Mouse (Mus musculus) midbrain, postnatal 0 days (tissue): ENCODE results near the gene Triobp. TPM values are rescaled to one million over a fixed set of nuclear protein-coding genes. Genes with fewer than 3 reads are reported as not detected.

Experiments used
- ATAC-seq: fragments of 200-750 bp; cut with Nextera tagmentation; 2 replicates; pipeline ENCODE4 v1.8.0; 2017; ENCODE audit warnings: moderate number of reproducible peaks, mild to moderate bottlenecking, moderate TSS enrichment, moderate library complexity; ENCODE audit not compliant: low FRiP score
- DNase-seq: peaks from one replicate; pipeline ENCODE4 v3.0.0-alpha.2; 2015; ENCODE audit warnings: low spot score
- H3K27ac ChIP-seq: fragments of 300-500 bp; sonication (generic); 2 replicates; pipeline ENCODE4 v1.5.1; 2014; ENCODE audit warnings: low read depth, mild to moderate bottlenecking, low read length, mixed read lengths
- H3K27me3 ChIP-seq: fragments of 300-500 bp; sonication (generic); 2 replicates; pipeline ENCODE4 v1.6.1; 2014; ENCODE audit warnings: low read length, control low read depth, mixed read lengths; ENCODE audit not compliant: insufficient read depth
- H3K36me3 ChIP-seq: fragments of 300-500 bp; sonication (generic); 2 replicates; pipeline ENCODE4 v1.6.1; 2014; ENCODE audit warnings: low read length, control low read depth, mixed read lengths; ENCODE audit not compliant: insufficient read depth
- H3K4me1 ChIP-seq: fragments of 300-500 bp; sonication (generic); 2 replicates; pipeline ENCODE4 v1.6.1; 2014; ENCODE audit warnings: mild to moderate bottlenecking, control low read depth, antibody characterized with exemption, low read length, mixed read lengths; ENCODE audit not compliant: insufficient read depth
- H3K4me2 ChIP-seq: fragments of 300-500 bp; sonication (generic); 2 replicates; pipeline ENCODE4 v1.6.1; 2014; ENCODE audit warnings: low read depth, mild to moderate bottlenecking, low read length, mixed read lengths; ENCODE audit not compliant: poor library complexity, severe bottlenecking
- H3K4me3 ChIP-seq: fragments of 300-500 bp; sonication (generic); 2 replicates; pipeline ENCODE4 v1.5.1; 2014; ENCODE audit warnings: low read depth, mild to moderate bottlenecking, low read length, moderate library complexity
- H3K9ac ChIP-seq: fragments of 300-500 bp; sonication (generic); replicated peaks from 2 replicates; pipeline ENCODE4 v1.6.1; 2014; ENCODE audit warnings: mild to moderate bottlenecking, low read length, moderate library complexity, mixed read lengths; ENCODE audit not compliant: poor library complexity, severe bottlenecking
- H3K9me3 ChIP-seq: fragments of 300-500 bp; sonication (generic); 2 replicates; pipeline ENCODE4 v1.6.1; 2016; ENCODE audit warnings: low read length, control low read depth
- CTCF ChIP-seq: IDR thresholded peaks from 2 replicates; pipeline ENCODE4 v1.5.1; 2016; ENCODE audit warnings: antibody characterized with exemption, mild to moderate bottlenecking
- WGBS: fragments of 180-500 bp; shearing (Covaris S2); extraction: QIAGEN DNeasy Blood & Tissue Kit; methylation state at CpG from one replicate; pipeline ENCODE4 v1.1.7; 2014; 5-methylcytosine and 5-hydroxymethylcytosine counted together
- microRNA-seq: library from miRNA; unstranded; fragments of <30 nt; microRNA quantifications from one replicate; pipeline ENCODE4, GENCODE M21; 2016; ENCODE audit warnings: borderline number of aligned reads
- polyA plus RNA-seq: library from polyadenylated mRNA; unstranded; fragments of >200 nt; fragmentation: Nextera tagmentation; extraction: Ambion mirVana; gene quantifications from 2 replicates; pipeline ENCODE4 v1.2.1, GENCODE M21; 2015
- total RNA-seq: library from RNA; depleted of rRNA; stranded (reverse); fragments of >200 nt; gene quantifications from 2 replicates; pipeline ENCODE4 v1.2.3, GENCODE M21; 2014; rRNA removed

Triobp gene
- total and polyA plus RNA-seq, 2 experiments from 2014 or later, result 28.4 to 40.0 TPM

DNA sequence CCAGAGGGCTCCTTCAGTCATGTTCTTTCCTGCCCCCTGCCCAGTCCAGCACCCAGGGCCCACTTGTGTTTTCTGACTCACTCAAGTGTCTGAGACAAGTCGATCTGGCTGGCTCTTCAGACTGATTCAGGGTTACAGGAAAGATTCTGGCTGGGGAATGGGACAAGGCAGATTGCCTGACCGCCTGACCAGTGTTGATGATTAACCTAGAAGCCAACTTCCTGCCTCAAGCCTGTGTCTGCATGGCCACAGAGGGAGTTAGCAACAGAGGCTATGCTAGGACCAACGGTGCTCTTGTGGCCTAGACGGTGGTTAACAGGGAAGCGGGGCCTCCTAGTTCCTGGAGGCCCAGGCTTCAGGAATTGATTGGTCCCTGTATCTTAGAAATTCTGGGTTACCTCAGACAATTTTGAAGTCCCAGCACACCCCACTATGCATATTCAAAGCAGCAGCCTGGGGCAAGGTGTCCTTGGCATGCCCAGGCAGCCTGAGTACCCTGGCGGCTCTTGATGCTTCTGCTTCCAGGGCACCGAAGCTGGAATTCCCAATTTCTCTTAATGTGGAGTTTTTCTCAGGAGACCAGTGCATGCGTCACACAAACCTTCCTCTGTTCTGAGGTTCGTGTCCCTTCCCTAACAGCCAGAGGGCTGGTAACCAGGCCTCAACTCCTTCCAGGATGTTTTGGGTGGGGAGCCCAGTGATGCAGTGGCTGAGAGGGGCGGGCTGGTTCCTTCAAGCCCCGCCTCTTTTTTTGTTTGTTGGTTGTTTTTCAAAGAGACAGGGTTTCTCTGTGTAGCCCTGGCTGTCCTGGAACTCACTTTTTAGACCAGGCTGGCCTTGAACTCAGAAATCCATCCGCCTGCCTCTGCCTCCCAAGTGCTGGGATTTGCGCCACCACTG, 104.2 kb downstream of the Triobp start:
- ATAC-seq, result no peak
- Histone ChIP-seq H3K4me3 (no peak overlapping the region), H3K4me2 (no peak overlapping the region), H3K27me3 (no peaks in the 10 kb centered on the region), H3K4me1 (no peaks in the 10 kb centered on the region), H3K9ac (no peak overlapping the region), H3K36me3 (peaks cover 40% of the 10 kb centered on the region), H3K9me3 (no peaks in the 10 kb centered on the region), H3K27ac (no peak overlapping the region)
- no peak for DNase-seq
- 76% methylated on average over 13 of the region's 13 CpGs for WGBS
- no peak for TF ChIP-seq CTCF

DNA sequence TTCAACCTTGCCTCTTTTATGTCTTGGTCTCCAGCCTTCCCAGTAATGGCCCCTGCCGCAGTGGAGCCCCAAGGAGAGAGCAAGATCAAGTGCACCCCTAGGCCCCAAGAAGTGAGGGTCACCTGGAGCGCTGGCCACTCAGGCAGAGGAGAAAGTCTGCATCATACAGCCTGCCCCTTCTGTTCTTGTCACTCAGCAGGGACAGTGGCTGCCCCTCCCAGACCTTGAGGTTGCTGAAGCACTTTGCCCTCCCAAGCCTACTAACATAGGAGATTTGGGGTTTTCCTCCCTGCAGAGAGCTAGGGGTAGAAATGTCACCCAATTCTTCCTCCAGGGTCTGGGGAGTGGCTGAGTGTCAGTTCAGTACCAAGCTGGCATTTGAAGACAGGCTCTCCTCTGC, 104.8 kb downstream of the Triobp start:
- no peak for ATAC-seq
- no peak for TF ChIP-seq CTCF
- WGBS, result 89% methylated on average over 2 of the region's 2 CpGs

More for the DNA sequence above, 104.8 kb downstream of the Triobp start:
- no peaks in the 10 kb centered on the region for H3K27me3 ChIP-seq
- DNase-seq, result no peak
- no peak overlapping the region for H3K4me2 ChIP-seq
- H3K4me1 ChIP-seq, result no peaks in the 10 kb centered on the region
- H3K9me3 ChIP-seq, result no peaks in the 10 kb centered on the region
- H3K36me3 ChIP-seq, result peaks cover 40% of the 10 kb centered on the region
- 0 out of 2 replicates have a peak overlapping the region, but pooled peaks have one; percentile 8 for H3K9ac ChIP-seq
- H3K27ac ChIP-seq, result no peak overlapping the region
- H3K4me3 ChIP-seq, result no peak overlapping the region

Small RNA genes lying within 50 kb of the gene (microRNA-seq; reads per million reads assigned to microRNA genes)
- gene Mir6956, result not detected

Other genes starting within 250 kb of the Triobp start
- gene Elfn2, start 229.0 kb upstream of the Triobp start, total RNA-seq, result 44.6 and 52.1 TPM in 2 replicates
- gene Elfn2, start 229.0 kb upstream of the Triobp start, polyA plus RNA-seq, result 10.2 and 10.7 TPM in 2 replicates
- gene Mfng, start 174.2 kb upstream of the Triobp start, total RNA-seq, result 4.6 and 6.9 TPM in 2 replicates
- gene Mfng, start 174.2 kb upstream of the Triobp start, polyA plus RNA-seq, result 7.6 and 8.1 TPM in 2 replicates
- gene Card10, start 144.7 kb upstream of the Triobp start, total RNA-seq, result 0.71 and 1.6 TPM in 2 replicates
- gene Card10, start 144.7 kb upstream of the Triobp start, polyA plus RNA-seq, result 2.2 and 2.5 TPM in 2 replicates
- gene Cdc42ep1, start 105.1 kb upstream of the Triobp start, total RNA-seq, result 14.1 and 14.9 TPM in 2 replicates
- 14.8 and 14.9 TPM in 2 replicates for gene Cdc42ep1, start 105.1 kb upstream of the Triobp start, polyA plus RNA-seq
- not detected in 2 replicates for gene Lgals2, start 92.2 kb upstream of the Triobp start, total RNA-seq
- gene Lgals2, start 92.2 kb upstream of the Triobp start, polyA plus RNA-seq, result not detected in 2 replicates
- gene Gga1, start 70.5 kb upstream of the Triobp start, total RNA-seq, result 37.0 and 42.8 TPM in 2 replicates
- 42.4 and 43.4 TPM in 2 replicates for gene Gga1, start 70.5 kb upstream of the Triobp start, polyA plus RNA-seq
- 1.7 TPM in 1 of 2 replicates, not detected in the other for gene Gm49510, start 48.1 kb upstream of the Triobp start, total RNA-seq
- gene Gm49510, start 48.1 kb upstream of the Triobp start, polyA plus RNA-seq, result 0.17 TPM in 1 of 2 replicates, not detected in the other
- 4.2 and 4.5 TPM in 2 replicates for gene Sh3bp1, start 48.0 kb upstream of the Triobp start, total RNA-seq
- gene Sh3bp1, start 48.0 kb upstream of the Triobp start, polyA plus RNA-seq, result 4.0 and 4.7 TPM in 2 replicates
- 350 and 364 TPM in 2 replicates for gene Pdxp, start 33.8 kb upstream of the Triobp start, total RNA-seq
- gene Pdxp, start 33.8 kb upstream of the Triobp start, polyA plus RNA-seq, result 171 and 181 TPM in 2 replicates
- 35.4 and 46.2 TPM in 2 replicates for gene Lgals1, start 21.0 kb upstream of the Triobp start, total RNA-seq
- gene Lgals1, start 21.0 kb upstream of the Triobp start, polyA plus RNA-seq, result 69.7 and 76.8 TPM in 2 replicates
- gene Nol12, start 12.8 kb upstream of the Triobp start, total RNA-seq, result 8.1 and 17.1 TPM in 2 replicates
- 64.0 and 69.5 TPM in 2 replicates for gene Nol12, start 12.8 kb upstream of the Triobp start, polyA plus RNA-seq
- 132 and 136 TPM in 2 replicates for gene H1f0, start 80.7 kb downstream of the Triobp start, total RNA-seq
- 135 and 144 TPM in 2 replicates for gene H1f0, start 80.7 kb downstream of the Triobp start, polyA plus RNA-seq
- 3.3 and 3.9 TPM in 2 replicates for gene Galr3, start 94.2 kb downstream of the Triobp start, total RNA-seq
- gene Galr3, start 94.2 kb downstream of the Triobp start, polyA plus RNA-seq, result 0.25 and 0.32 TPM in 2 replicates
- gene Ankrd54, start 115.2 kb downstream of the Triobp start, total RNA-seq, result 53.5 and 57.5 TPM in 2 replicates
- gene Ankrd54, start 115.2 kb downstream of the Triobp start, polyA plus RNA-seq, result 44.5 and 45.5 TPM in 2 replicates
- gene Eif3l, start 127.5 kb downstream of the Triobp start, total RNA-seq, result 197 and 205 TPM in 2 replicates
- gene Eif3l, start 127.5 kb downstream of the Triobp start, polyA plus RNA-seq, result 160 and 168 TPM in 2 replicates
- gene Micall1, start 161.2 kb downstream of the Triobp start, total RNA-seq, result 33.4 and 35.5 TPM in 2 replicates
- 8.9 and 10.3 TPM in 2 replicates for gene Micall1, start 161.2 kb downstream of the Triobp start, polyA plus RNA-seq
- gene Polr2f, start 193.3 kb downstream of the Triobp start, total RNA-seq, result 59.7 and 67.5 TPM in 2 replicates
- 341 and 344 TPM in 2 replicates for gene Polr2f, start 193.3 kb downstream of the Triobp start, polyA plus RNA-seq
- 9.5 and 11.7 TPM in 2 replicates for gene 1700088E04Rik, start 193.5 kb downstream of the Triobp start, total RNA-seq
- gene 1700088E04Rik, start 193.5 kb downstream of the Triobp start, polyA plus RNA-seq, result 15.9 and 21.6 TPM in 2 replicates
- 19.2 and 21.1 TPM in 2 replicates for gene Sox10, start 217.5 kb downstream of the Triobp start, total RNA-seq
- gene Sox10, start 217.5 kb downstream of the Triobp start, polyA plus RNA-seq, result 6.8 and 8.9 TPM in 2 replicates